Mouse (Mus musculus) testis, adult 2 months (tissue): ENCODE results near the gene Utp18.

Source experiments
- CTCF ChIP-seq: fragments of 200-500 bp; IDR thresholded peaks from 2 replicates; pipeline ENCODE4 v1.5.1; 2012; ENCODE audit warnings: low read depth, mild to moderate bottlenecking, inconsistent platforms, low read length, moderate library complexity; ENCODE audit not compliant: control insufficient read depth, insufficient read depth, insufficient replicate concordance
- POLR2A ChIP-seq: fragments of 200-500 bp; IDR thresholded peaks from 2 replicates; pipeline ENCODE4 v1.6.1; 2012; ENCODE audit warnings: low read depth, mild to moderate bottlenecking, inconsistent platforms, low read length, moderate library complexity; ENCODE audit not compliant: control insufficient read depth

GRCm38 (mm10) chr11:93906834-93907233, 21.3 kb upstream of the Utp18 start:
- TF ChIP-seq CTCF (no peak), POLR2A (no peak)
